Mouse (Mus musculus): ENCODE data around the gene Rasip1. TPM values are rescaled to one million over a fixed set of nuclear protein-coding genes. Genes with fewer than 3 reads are reported as not detected.

The Rasip1 gene
- 3.3 and 4.4 TPM in 2 replicates for polyA plus RNA-seq (2015; fragmentation: Nextera tagmentation; extraction: Ambion mirVana)

DNA sequence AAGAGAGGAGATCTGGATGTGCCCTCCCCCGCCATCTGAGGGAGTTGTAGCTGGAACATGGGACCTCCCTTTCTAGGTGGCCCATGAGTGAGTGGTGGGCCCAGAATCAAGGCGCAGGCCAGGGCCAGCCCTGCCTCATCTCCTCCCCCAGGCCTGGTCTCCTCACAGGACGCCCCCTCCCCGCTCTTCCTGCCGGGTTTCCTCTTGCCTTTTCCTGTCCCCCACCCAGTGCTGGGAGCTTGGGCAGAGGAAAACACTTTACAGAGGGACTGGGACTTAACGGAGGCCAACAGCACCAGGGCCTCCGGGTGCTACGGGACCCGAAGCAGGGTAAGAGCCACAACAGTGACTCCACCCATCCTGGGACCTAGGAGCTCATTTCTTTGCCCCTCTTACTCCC is at the start of gene Rasip1:
Rasip1 (plus strand) TSS at position 228 of the 400 bp plus-strand sequence.
- Histone ChIP-seq H3K4me1 (ENCODE audit: control insufficient read depth, insufficient read depth, low read length) (0 out of 2 replicates have a peak, but pooled peaks cover 2% of the 10 kb centered on the region), H3K27me3 (ENCODE audit: control insufficient read depth, insufficient read depth, low read length) (no peaks in the 10 kb centered on the region), H3K36me3 (ENCODE audit: control insufficient read depth, insufficient read depth, low read length) (no peaks in the 10 kb centered on the region), H3K9me3 (replicated peaks; ENCODE audit: control insufficient read depth, low read length) (no peaks in the 10 kb centered on the region), H3K4me3 (replicated peaks; ENCODE audit: low read length) (peak within 1 kb of the TSS; percentile 58), H3K27ac (ENCODE audit: low read length) (peak within 1 kb of the TSS; percentile 51; the same call in 1 of the 2 replicates), H3K9ac (ENCODE audit: low read length) (peak within 1 kb of the TSS; percentile 74), H3K4me2 (ENCODE audit: low read depth, low read length) (peak within 1 kb of the TSS; percentile 99)
- ATAC-seq (ENCODE audit: insufficient read depth, low FRiP score): no peak
- 80% methylated on average over 9 of the region's 9 CpGs for WGBS

DNA sequence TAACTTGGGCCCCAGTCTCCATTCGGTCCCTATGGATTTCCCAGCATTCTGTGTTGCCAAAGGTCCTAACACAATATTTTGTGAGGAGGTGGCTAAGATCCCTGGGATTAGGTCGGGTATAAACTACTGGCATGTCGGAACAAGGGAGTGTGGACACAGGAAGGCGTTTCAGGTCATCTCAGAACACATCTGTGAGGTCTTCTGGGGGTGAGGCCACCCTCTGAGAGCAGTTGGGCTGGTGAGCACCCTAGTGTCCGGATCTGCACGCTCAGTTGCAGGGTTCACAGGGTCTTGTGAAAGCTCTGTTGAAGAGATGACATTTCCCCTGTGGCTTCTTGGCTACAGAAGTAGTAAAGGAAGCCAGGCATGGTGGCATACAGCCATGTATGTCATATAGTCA is 41.4 kb upstream of the Rasip1 start:
- Histone ChIP-seq H3K9ac (ENCODE audit: low read length) (no peak overlapping the region), H3K4me3 (replicated peaks; ENCODE audit: low read length) (no peak overlapping the region), H3K4me1 (ENCODE audit: control insufficient read depth, insufficient read depth, low read length) (peaks cover 4% of the 10 kb centered on the region; the same call in 1 of the 2 replicates), H3K27ac (ENCODE audit: low read length) (no peak overlapping the region), H3K27me3 (ENCODE audit: control insufficient read depth, insufficient read depth, low read length) (no peaks in the 10 kb centered on the region), H3K36me3 (ENCODE audit: control insufficient read depth, insufficient read depth, low read length) (peaks cover 9% of the 10 kb centered on the region), H3K4me2 (ENCODE audit: low read depth, low read length) (no peak overlapping the region), H3K9me3 (replicated peaks; ENCODE audit: control insufficient read depth, low read length) (no peaks in the 10 kb centered on the region)
- ATAC-seq (ENCODE audit: insufficient read depth, low FRiP score): no peak
- 89% methylated on average over 6 of the region's 6 CpGs for WGBS

DNA sequence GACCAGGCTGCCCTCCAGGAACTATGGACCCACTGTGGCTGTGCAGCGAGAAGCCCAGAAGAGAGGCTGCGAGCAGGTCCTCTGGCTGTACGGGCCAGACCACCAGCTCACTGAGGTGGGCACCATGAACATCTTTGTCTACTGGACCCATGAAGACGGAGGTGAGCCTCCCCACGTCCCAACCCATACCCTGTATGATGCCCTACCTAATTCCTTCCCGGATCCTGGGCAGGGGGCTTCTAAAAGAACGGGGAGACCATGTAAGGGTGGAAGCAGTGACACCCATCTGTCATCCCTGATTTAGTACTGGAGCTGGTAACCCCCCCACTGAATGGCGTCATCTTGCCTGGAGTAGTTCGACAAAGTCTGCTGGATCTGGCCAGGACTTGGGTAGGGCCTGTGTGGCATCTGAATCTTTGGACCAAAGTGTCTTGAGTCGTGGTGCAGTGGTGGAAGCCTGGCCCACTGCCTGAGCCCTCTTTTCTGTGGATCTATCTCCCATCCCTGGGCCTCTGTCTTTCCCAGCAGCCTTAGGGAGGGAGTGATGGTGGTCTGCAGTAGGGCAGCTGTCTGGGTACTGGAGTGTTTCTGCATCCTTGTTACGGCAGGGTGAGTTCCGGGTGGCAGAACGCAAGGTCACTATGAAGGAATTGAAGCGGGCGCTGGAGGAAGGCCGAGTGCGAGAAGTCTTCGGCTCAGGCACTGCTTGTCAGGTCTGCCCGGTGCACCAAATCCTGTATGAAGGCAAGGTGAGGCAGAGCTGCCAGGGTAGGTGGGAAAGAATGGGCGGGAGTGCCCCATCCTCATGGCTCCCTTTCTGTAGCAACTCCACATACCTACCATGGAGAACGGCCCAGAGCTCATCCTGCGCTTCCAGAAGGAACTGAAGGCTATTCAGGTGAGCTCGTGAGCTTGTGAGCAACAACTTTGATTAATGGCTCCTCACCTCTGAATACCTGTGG is 39.4 kb upstream of the Rasip1 start:
- H3K4me2 ChIP-seq (ENCODE audit: low read depth, low read length): no peak overlapping the region
- no peak overlapping the region for H3K9ac ChIP-seq (ENCODE audit: low read length)
- H3K27me3 ChIP-seq (ENCODE audit: control insufficient read depth, insufficient read depth, low read length): no peaks in the 10 kb centered on the region
- ATAC-seq (ENCODE audit: insufficient read depth, low FRiP score): no peak
- no peak overlapping the region for H3K4me3 ChIP-seq (replicated peaks; ENCODE audit: low read length)
- H3K9me3 ChIP-seq (replicated peaks; ENCODE audit: control insufficient read depth, low read length): no peaks in the 10 kb centered on the region
- peaks cover 4% of the 10 kb centered on the region; the same call in 1 of the 2 replicates for H3K4me1 ChIP-seq (ENCODE audit: control insufficient read depth, insufficient read depth, low read length)
- 93% methylated on average over 23 of the region's 23 CpGs for WGBS
- H3K36me3 ChIP-seq (ENCODE audit: control insufficient read depth, insufficient read depth, low read length): peaks cover 9% of the 10 kb centered on the region
- H3K27ac ChIP-seq (ENCODE audit: low read length): no peak overlapping the region

DNA sequence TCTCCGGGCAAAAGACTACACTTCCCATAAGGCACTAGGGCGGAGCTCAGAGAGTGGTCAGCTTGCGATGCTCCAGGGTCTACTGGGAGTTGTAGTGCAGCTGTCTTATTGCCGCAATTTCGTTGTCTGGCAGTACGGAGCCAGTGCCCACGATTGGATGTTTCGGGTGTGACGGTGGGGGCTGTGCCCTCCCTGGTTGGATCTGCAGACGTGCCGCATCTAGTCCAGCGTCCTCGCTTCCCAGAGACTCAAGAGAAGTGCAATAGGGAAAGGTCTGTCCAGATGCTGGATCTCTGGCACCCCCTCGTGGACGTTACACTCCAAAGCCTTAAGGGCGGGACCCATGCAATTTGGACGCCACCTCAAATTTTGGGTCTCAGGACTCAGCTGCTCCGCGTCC is 38.1 kb upstream of the Rasip1 start:
- Histone ChIP-seq H3K4me1 (ENCODE audit: control insufficient read depth, insufficient read depth, low read length) (peaks cover 4% of the 10 kb centered on the region; the same call in 1 of the 2 replicates), H3K9me3 (replicated peaks; ENCODE audit: control insufficient read depth, low read length) (no peaks in the 10 kb centered on the region), H3K9ac (ENCODE audit: low read length) (peak overlapping the region; percentile 56), H3K4me3 (replicated peaks; ENCODE audit: low read length) (peak overlapping the region; percentile 38), H3K27ac (ENCODE audit: low read length) (no peak overlapping the region), H3K27me3 (ENCODE audit: control insufficient read depth, insufficient read depth, low read length) (no peaks in the 10 kb centered on the region), H3K36me3 (ENCODE audit: control insufficient read depth, insufficient read depth, low read length) (peaks cover 7% of the 10 kb centered on the region), H3K4me2 (ENCODE audit: low read depth, low read length) (peak overlapping the region; percentile 50)
- ATAC-seq (ENCODE audit: insufficient read depth, low FRiP score): peak; percentile 96
- 2% methylated on average over 19 of the region's 19 CpGs for WGBS

DNA sequence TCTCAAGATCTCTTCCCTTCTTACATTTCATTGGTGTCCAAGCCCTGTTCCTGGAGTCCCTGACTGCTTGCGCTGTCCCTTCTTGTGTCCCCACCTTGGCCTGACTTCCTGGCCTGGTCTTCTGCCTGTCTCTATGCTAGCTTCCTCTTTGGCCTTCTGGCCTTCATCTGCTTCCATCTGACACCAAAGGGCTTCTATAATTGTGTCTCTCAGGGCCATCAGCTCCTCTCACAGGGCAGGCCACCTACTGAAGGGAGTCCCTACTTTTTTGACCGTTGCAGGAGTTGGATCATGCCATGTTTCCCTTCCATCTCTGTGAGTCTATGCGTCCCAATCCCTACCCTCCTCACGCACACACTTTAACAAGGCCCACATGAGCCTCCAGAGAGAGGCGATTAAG is 37.4 kb upstream of the Rasip1 start:
- Histone ChIP-seq H3K4me2 (ENCODE audit: low read depth, low read length) (no peak overlapping the region), H3K9me3 (replicated peaks; ENCODE audit: control insufficient read depth, low read length) (no peaks in the 10 kb centered on the region), H3K9ac (ENCODE audit: low read length) (peak overlapping the region; percentile 56; the same call in 1 of the 2 replicates), H3K27ac (ENCODE audit: low read length) (no peak overlapping the region), H3K36me3 (ENCODE audit: control insufficient read depth, insufficient read depth, low read length) (peaks cover 7% of the 10 kb centered on the region), H3K4me3 (replicated peaks; ENCODE audit: low read length) (no peak overlapping the region), H3K27me3 (ENCODE audit: control insufficient read depth, insufficient read depth, low read length) (no peaks in the 10 kb centered on the region), H3K4me1 (ENCODE audit: control insufficient read depth, insufficient read depth, low read length) (peaks cover 4% of the 10 kb centered on the region; the same call in 1 of the 2 replicates)
- 90% methylated on average over 5 of the region's 5 CpGs for WGBS
- no peak for ATAC-seq (ENCODE audit: insufficient read depth, low FRiP score)

DNA sequence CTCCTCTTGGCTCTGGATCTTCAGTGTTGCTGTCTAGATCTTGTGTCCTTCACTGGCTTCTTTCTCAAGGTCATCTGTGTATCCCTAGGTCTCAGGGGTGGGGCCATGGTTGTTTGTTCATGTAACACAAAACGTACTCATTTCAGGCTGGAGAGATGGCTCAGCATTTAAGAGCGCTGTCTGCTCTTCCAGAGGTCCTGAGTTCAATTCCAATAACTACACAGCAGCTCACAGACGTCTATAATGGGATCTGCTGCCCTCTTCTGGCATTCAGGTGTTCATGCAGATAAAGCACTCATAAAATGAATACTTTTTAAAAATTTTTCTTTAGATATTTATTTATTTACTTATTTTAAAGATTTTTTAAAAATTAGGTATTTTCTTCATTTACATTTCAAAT is 36.4 kb upstream of the Rasip1 start:
- Histone ChIP-seq H3K36me3 (ENCODE audit: control insufficient read depth, insufficient read depth, low read length) (peaks cover 3% of the 10 kb centered on the region), H3K4me3 (replicated peaks; ENCODE audit: low read length) (no peak overlapping the region), H3K9ac (ENCODE audit: low read length) (no peak overlapping the region), H3K27me3 (ENCODE audit: control insufficient read depth, insufficient read depth, low read length) (no peaks in the 10 kb centered on the region), H3K4me1 (ENCODE audit: control insufficient read depth, insufficient read depth, low read length) (peaks cover 4% of the 10 kb centered on the region; the same call in 1 of the 2 replicates), H3K4me2 (ENCODE audit: low read depth, low read length) (no peak overlapping the region), H3K27ac (ENCODE audit: low read length) (no peak overlapping the region), H3K9me3 (replicated peaks; ENCODE audit: control insufficient read depth, low read length) (no peaks in the 10 kb centered on the region)
- 55% methylated on average over 3 of the region's 3 CpGs for WGBS
- no peak for ATAC-seq (ENCODE audit: insufficient read depth, low FRiP score)

DNA sequence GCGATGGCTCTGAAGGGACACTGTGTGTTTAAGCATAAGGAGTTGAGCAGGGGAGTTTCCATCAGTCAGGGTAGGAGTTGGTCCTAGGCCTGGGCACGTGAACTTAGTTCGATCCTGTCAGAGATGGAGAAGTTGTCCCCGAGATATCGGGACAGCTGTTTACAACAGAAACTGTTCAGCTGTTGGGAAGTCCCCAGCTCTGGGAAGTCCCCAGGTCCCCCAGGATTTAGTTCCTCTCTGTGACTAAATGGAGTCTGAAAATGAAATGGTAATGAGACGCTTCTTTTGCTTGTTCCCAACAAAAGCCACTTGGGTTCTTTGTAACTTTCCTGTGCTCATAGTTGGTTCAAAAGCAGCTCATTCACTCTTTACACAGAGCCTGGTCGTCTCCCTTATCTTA is 35.4 kb upstream of the Rasip1 start:
- no peak overlapping the region for H3K4me3 ChIP-seq (replicated peaks; ENCODE audit: low read length)
- H3K27ac ChIP-seq (ENCODE audit: low read length): no peak overlapping the region
- H3K9me3 ChIP-seq (replicated peaks; ENCODE audit: control insufficient read depth, low read length): no peaks in the 10 kb centered on the region
- ATAC-seq (ENCODE audit: insufficient read depth, low FRiP score): no peak
- H3K9ac ChIP-seq (ENCODE audit: low read length): no peak overlapping the region
- no peaks in the 10 kb centered on the region for H3K36me3 ChIP-seq (ENCODE audit: control insufficient read depth, insufficient read depth, low read length)
- H3K4me2 ChIP-seq (ENCODE audit: low read depth, low read length): no peak overlapping the region
- 70% methylated on average over 7 of the region's 7 CpGs for WGBS
- H3K4me1 ChIP-seq (ENCODE audit: control insufficient read depth, insufficient read depth, low read length): peaks cover 4% of the 10 kb centered on the region; the same call in 1 of the 2 replicates
- no peaks in the 10 kb centered on the region for H3K27me3 ChIP-seq (ENCODE audit: control insufficient read depth, insufficient read depth, low read length)

DNA sequence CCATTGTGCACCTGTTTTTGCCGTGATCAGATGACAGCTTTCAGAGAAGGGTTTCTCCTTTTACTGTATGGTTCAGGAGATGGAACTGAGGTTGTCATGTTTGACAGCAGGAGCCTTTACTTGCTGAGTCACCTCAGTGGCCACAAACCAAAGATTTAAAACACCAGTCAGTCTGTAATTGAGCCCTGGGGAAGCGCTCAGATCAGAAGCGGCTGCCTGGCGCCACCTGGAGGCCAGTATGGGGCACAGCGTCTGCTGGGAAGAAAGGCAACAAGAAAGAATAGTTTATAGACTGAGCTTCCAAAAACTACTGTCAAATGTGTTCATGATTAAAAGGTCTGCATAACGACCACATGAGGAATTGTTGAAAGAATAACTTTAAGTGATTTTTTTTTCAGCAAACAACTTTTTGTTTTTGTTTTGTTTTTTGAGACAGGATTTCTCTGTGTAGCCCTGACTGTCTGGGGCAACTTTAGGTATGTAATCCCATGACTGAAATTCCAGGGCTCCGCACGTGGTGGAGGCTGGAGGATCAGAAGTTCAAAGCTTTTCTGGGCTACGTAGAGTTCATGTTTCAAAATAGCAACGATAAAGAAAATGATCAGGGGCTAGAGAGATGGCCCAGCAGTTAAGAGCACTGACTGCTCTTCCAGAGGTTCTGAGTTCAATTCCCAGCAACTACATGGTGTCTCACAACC is 34.0 kb upstream of the Rasip1 start:
- H3K27me3 ChIP-seq (ENCODE audit: control insufficient read depth, insufficient read depth, low read length): no peaks in the 10 kb centered on the region
- no peak overlapping the region for H3K9ac ChIP-seq (ENCODE audit: low read length)
- 21% methylated on average over 10 of the region's 10 CpGs for WGBS
- no peaks in the 10 kb centered on the region for H3K9me3 ChIP-seq (replicated peaks; ENCODE audit: control insufficient read depth, low read length)
- no peak overlapping the region for H3K4me2 ChIP-seq (ENCODE audit: low read depth, low read length)
- no peak overlapping the region for H3K4me3 ChIP-seq (replicated peaks; ENCODE audit: low read length)
- H3K36me3 ChIP-seq (ENCODE audit: control insufficient read depth, insufficient read depth, low read length): no peaks in the 10 kb centered on the region
- H3K4me1 ChIP-seq (ENCODE audit: control insufficient read depth, insufficient read depth, low read length): peaks cover 4% of the 10 kb centered on the region; the same call in 1 of the 2 replicates
- H3K27ac ChIP-seq (ENCODE audit: low read length): no peak overlapping the region
- no peak for ATAC-seq (ENCODE audit: insufficient read depth, low FRiP score)

DNA sequence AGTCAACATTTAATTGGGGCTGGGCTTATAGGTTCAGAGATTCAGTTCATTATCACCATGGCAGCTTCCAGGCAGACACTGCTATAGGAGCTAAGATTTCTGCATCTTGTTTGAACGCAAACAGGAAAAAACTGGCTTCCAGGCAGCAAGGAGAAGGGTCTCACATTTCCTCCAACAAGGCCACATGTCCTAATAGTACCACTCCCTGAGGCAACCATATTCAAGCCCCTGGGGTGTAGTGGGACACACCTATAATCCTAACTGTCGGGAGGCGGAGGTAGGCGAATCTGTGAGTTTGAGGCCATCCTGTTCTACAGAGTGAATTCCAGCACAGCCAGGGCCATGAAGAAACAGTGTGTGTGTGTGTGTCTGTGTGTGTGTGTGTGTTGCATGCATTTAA is 32.1 kb upstream of the Rasip1 start:
- H3K27me3 ChIP-seq (ENCODE audit: control insufficient read depth, insufficient read depth, low read length): no peaks in the 10 kb centered on the region
- H3K4me1 ChIP-seq (ENCODE audit: control insufficient read depth, insufficient read depth, low read length): peaks cover 6% of the 10 kb centered on the region; the same call in 1 of the 2 replicates
- no peak overlapping the region for H3K27ac ChIP-seq (ENCODE audit: low read length)
- WGBS: 83% methylated on average over 4 of the region's 4 CpGs
- no peak overlapping the region for H3K4me3 ChIP-seq (replicated peaks; ENCODE audit: low read length)
- H3K9me3 ChIP-seq (replicated peaks; ENCODE audit: control insufficient read depth, low read length): no peaks in the 10 kb centered on the region
- H3K4me2 ChIP-seq (ENCODE audit: low read depth, low read length): no peak overlapping the region
- H3K36me3 ChIP-seq (ENCODE audit: control insufficient read depth, insufficient read depth, low read length): no peaks in the 10 kb centered on the region
- H3K9ac ChIP-seq (ENCODE audit: low read length): no peak overlapping the region
- ATAC-seq (ENCODE audit: insufficient read depth, low FRiP score): no peak

All from stomach, embryonic 16.5 days (tissue).